Mouse (Mus musculus): ENCODE measurements around the gene Rabepk.

DNA sequence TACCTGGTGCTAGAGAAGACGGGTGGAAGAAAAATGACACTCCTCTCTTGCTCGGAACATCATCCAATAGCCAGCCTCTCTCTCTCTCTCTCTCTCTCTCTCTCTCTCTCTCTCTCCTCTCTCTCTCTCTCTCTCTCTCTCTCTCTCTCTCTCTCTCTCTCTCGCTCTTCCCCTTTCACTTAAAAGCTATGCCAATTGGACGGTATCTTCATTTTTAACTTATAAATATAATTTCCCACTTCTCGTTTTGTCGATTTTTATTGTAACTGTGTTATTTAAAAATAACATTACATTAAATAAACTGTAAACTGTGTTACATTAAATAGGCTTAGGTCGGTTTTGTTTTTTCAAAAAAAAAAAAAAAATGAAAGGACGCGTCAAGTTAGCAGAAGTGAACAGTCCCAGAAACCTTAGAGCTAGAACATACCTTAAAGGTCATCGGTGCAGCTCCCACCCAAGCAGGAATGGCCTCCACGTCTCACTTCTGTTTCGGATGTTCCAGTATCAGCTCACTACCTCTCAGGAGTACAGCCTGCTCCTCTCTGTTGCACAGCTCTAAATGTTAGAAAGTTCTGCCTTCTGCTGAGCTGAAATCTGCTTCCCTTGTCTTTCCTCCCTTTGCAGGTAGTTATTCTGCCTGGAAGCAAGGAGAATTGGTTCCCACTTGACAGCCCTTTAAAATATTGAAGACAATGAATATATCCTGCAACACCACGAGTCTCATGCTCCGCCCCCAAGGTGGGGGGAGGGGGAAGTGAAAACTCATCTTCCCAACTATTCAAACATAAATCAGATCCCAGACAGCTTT, 45.0 kb downstream of the Rabepk start, which contains the start of gene Gapvd1:
- TF ChIP-seq CTCF (IDR thresholded peaks at IDR 0.05; ENCODE audit: insufficient read depth, low read length), result no peak
- no peak for TF ChIP-seq POLR2A (IDR thresholded peaks at IDR 0.05; ENCODE audit: borderline replicate concordance, extremely low read depth, low read depth, low read length)

All from lung, adult 2 months (tissue).